Mouse (Mus musculus): ENCODE measurements around the gene Snph. TPM values are rescaled to one million over a fixed set of nuclear protein-coding genes. Genes with fewer than 3 reads are reported as not detected.

Gene Snph
- polyA plus RNA-seq, 1 experiment from 2014 or later = not detected

GRCm38 (mm10) chr2:151608435-151608834 is 24.0 kb downstream of the Snph start:
- Histone ChIP-seq H3K4me2 (ENCODE audit: low read depth, low read length) (no peak overlapping the region), H3K9ac (replicated peaks) (no peak overlapping the region), H3K27ac (ENCODE audit: low read depth) (no peak overlapping the region), H3K36me3 (replicated peaks; ENCODE audit: insufficient read depth, low read length) (no peaks in the 10 kb centered on the region), H3K4me3 (ENCODE audit: low read depth, low read length) (no peak overlapping the region), H3K9me3 (ENCODE audit: low read length) (no peaks in the 10 kb centered on the region), H3K4me1 (ENCODE audit: insufficient read depth) (no peaks in the 10 kb centered on the region), H3K27me3 (ENCODE audit: insufficient read depth, low read length) (no peaks in the 10 kb centered on the region)
- ATAC-seq (no peak), DNase-seq (no peak)
- 60% methylated on average over 1 of the region's 1 CpGs for WGBS (ENCODE audit: insufficient replicate concordance)
- TF ChIP-seq EP300 (IDR thresholded peaks at IDR 0.05; ENCODE audit: low read depth) (no peak), CTCF (IDR thresholded peaks at IDR 0.05; ENCODE audit: low read depth) (no peak)

- ATAC-seq = no peak
- Histone ChIP-seq H3K9me3 (ENCODE audit: low read length) (no peaks in the 10 kb centered on the region), H3K4me3 (ENCODE audit: low read depth, low read length) (no peak overlapping the region), H3K27ac (ENCODE audit: low read depth) (no peak overlapping the region), H3K36me3 (replicated peaks; ENCODE audit: insufficient read depth, low read length) (no peaks in the 10 kb centered on the region), H3K27me3 (ENCODE audit: insufficient read depth, low read length) (no peaks in the 10 kb centered on the region), H3K4me2 (ENCODE audit: low read depth, low read length) (no peak overlapping the region), H3K4me1 (ENCODE audit: insufficient read depth) (no peaks in the 10 kb centered on the region), H3K9ac (replicated peaks) (no peak overlapping the region)
- 40% methylated on average over 11 of the region's 11 CpGs for WGBS (ENCODE audit: insufficient replicate concordance)
- TF ChIP-seq CTCF (IDR thresholded peaks at IDR 0.05; ENCODE audit: low read depth) (no peak), EP300 (IDR thresholded peaks at IDR 0.05; ENCODE audit: low read depth) (no peak)
- no peak for DNase-seq
Measured at GRCm38 (mm10) chr2:151605437-151605987, 26.9 kb downstream of the Snph start.

GRCm38 (mm10) chr2:151603630-151604029 is 28.8 kb downstream of the Snph start:
- H3K36me3 ChIP-seq (replicated peaks; ENCODE audit: insufficient read depth, low read length) = no peaks in the 10 kb centered on the region
- no peaks in the 10 kb centered on the region for H3K27me3 ChIP-seq (ENCODE audit: insufficient read depth, low read length)
- no peak for DNase-seq
- no peaks in the 10 kb centered on the region for H3K9me3 ChIP-seq (ENCODE audit: low read length)
- ATAC-seq = no peak
- no peaks in the 10 kb centered on the region for H3K4me1 ChIP-seq (ENCODE audit: insufficient read depth)
- no peak overlapping the region for H3K4me3 ChIP-seq (ENCODE audit: low read depth, low read length)
- H3K9ac ChIP-seq (replicated peaks) = no peak overlapping the region
- H3K4me2 ChIP-seq (ENCODE audit: low read depth, low read length) = no peak overlapping the region
- no peak overlapping the region for H3K27ac ChIP-seq (ENCODE audit: low read depth)
- 46% methylated on average over 4 of the region's 4 CpGs for WGBS (ENCODE audit: insufficient replicate concordance)
- TF ChIP-seq CTCF (IDR thresholded peaks at IDR 0.05; ENCODE audit: low read depth) = no peak
- no peak for TF ChIP-seq EP300 (IDR thresholded peaks at IDR 0.05; ENCODE audit: low read depth)

GRCm38 (mm10) chr2:151602106-151602505 is 30.3 kb downstream of the Snph start:
- no peak for TF ChIP-seq CTCF (IDR thresholded peaks at IDR 0.05; ENCODE audit: low read depth)
- ATAC-seq (no peak), DNase-seq (no peak)
- H3K4me3 ChIP-seq (ENCODE audit: low read depth, low read length) = no peak overlapping the region
- WGBS (ENCODE audit: insufficient replicate concordance) = 55% methylated on average over 4 of the region's 4 CpGs
- no peak overlapping the region for H3K4me2 ChIP-seq (ENCODE audit: low read depth, low read length)
- no peaks in the 10 kb centered on the region for H3K4me1 ChIP-seq (ENCODE audit: insufficient read depth)
- no peaks in the 10 kb centered on the region for H3K27me3 ChIP-seq (ENCODE audit: insufficient read depth, low read length)
- no peaks in the 10 kb centered on the region for H3K36me3 ChIP-seq (replicated peaks; ENCODE audit: insufficient read depth, low read length)
- no peak overlapping the region for H3K27ac ChIP-seq (ENCODE audit: low read depth)
- no peak overlapping the region for H3K9ac ChIP-seq (replicated peaks)
- H3K9me3 ChIP-seq (ENCODE audit: low read length) = no peaks in the 10 kb centered on the region

GRCm38 (mm10) chr2:151598068-151598467 is 34.3 kb downstream of the Snph start:
- ATAC-seq (no peak), DNase-seq (no peak)
- 57% methylated on average over 2 of the region's 2 CpGs for WGBS (ENCODE audit: insufficient replicate concordance)
- Histone ChIP-seq H3K27ac (ENCODE audit: low read depth) (no peak overlapping the region), H3K36me3 (replicated peaks; ENCODE audit: insufficient read depth, low read length) (no peaks in the 10 kb centered on the region), H3K9ac (replicated peaks) (no peak overlapping the region), H3K4me1 (ENCODE audit: insufficient read depth) (no peaks in the 10 kb centered on the region), H3K9me3 (ENCODE audit: low read length) (no peaks in the 10 kb centered on the region), H3K27me3 (ENCODE audit: insufficient read depth, low read length) (no peaks in the 10 kb centered on the region), H3K4me2 (ENCODE audit: low read depth, low read length) (no peak overlapping the region), H3K4me3 (ENCODE audit: low read depth, low read length) (no peak overlapping the region)
- no peak for TF ChIP-seq EP300 (IDR thresholded peaks at IDR 0.05; ENCODE audit: low read depth)
- no peak for TF ChIP-seq CTCF (IDR thresholded peaks at IDR 0.05; ENCODE audit: low read depth)

GRCm38 (mm10) chr2:151587306-151587705 is 45.1 kb downstream of the Snph start:
- H3K4me1 ChIP-seq (ENCODE audit: insufficient read depth) = no peaks in the 10 kb centered on the region
- H3K27ac ChIP-seq (ENCODE audit: low read depth) = no peak overlapping the region
- no peaks in the 10 kb centered on the region for H3K36me3 ChIP-seq (replicated peaks; ENCODE audit: insufficient read depth, low read length)
- no peaks in the 10 kb centered on the region for H3K27me3 ChIP-seq (ENCODE audit: insufficient read depth, low read length)
- ATAC-seq (no peak), DNase-seq (no peak)
- no peaks in the 10 kb centered on the region for H3K9me3 ChIP-seq (ENCODE audit: low read length)
- TF ChIP-seq EP300 (IDR thresholded peaks at IDR 0.05; ENCODE audit: low read depth) (no peak), CTCF (IDR thresholded peaks at IDR 0.05; ENCODE audit: low read depth) (no peak)
- WGBS (ENCODE audit: insufficient replicate concordance) = 22% methylated on average over 9 of the region's 9 CpGs
- no peak overlapping the region for H3K4me2 ChIP-seq (ENCODE audit: low read depth, low read length)
- no peak overlapping the region for H3K4me3 ChIP-seq (ENCODE audit: low read depth, low read length)
- H3K9ac ChIP-seq (replicated peaks) = no peak overlapping the region

- Histone ChIP-seq H3K4me2 (ENCODE audit: low read depth, low read length) (no peak overlapping the region), H3K36me3 (replicated peaks; ENCODE audit: insufficient read depth, low read length) (no peaks in the 10 kb centered on the region), H3K9ac (replicated peaks) (no peak overlapping the region), H3K27ac (ENCODE audit: low read depth) (no peak overlapping the region), H3K9me3 (ENCODE audit: low read length) (no peaks in the 10 kb centered on the region), H3K4me1 (ENCODE audit: insufficient read depth) (no peaks in the 10 kb centered on the region), H3K27me3 (ENCODE audit: insufficient read depth, low read length) (no peaks in the 10 kb centered on the region), H3K4me3 (ENCODE audit: low read depth, low read length) (no peak overlapping the region)
- TF ChIP-seq CTCF (IDR thresholded peaks at IDR 0.05; ENCODE audit: low read depth) (no peak), EP300 (IDR thresholded peaks at IDR 0.05; ENCODE audit: low read depth) (no peak)
- ATAC-seq (no peak), DNase-seq (no peak)
- WGBS (ENCODE audit: insufficient replicate concordance) = 65% methylated on average over 1 of the region's 1 CpGs
Measured at GRCm38 (mm10) chr2:151586807-151587206, 45.6 kb downstream of the Snph start.
